Mouse (Mus musculus) cerebellum, adult 18-20 months (tissue): ENCODE measurements at regions not wholly inside any gene's neighbourhood (a gene's known extent, or its start where the extent isn't known, plus 50 kb on each side); places are given as distances from the start of the nearest gene placed in this dataset.
A peak's percentile ranks its signal among the peaks of the same experiment; 100 is the strongest.

ENCODE experiments used
- DNase-seq, 2 experiments: peaks; one replicate each; pipeline ENCODE4 v3.0.0; 2021

DNA sequence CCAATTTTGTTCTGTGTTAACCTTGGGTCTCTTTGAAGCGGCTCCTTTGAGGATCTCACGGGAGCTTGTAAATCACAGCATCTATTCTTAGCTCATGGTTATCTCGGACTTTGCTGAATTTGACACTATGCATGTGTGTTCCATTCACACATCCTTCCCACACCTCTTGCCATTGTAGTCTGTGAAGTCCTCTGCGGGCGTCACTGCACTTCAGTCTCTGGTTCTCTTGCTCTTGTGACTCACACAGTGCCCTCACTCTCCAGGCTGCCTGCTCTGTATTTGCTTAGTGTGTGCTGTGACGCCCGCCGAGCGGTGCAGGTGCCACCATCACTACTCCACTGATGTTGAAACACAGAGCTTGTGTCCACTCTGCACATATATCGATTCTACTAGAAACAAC, 1271.2 kb downstream of the Synb start:
- DNase-seq, result no peak

DNA sequence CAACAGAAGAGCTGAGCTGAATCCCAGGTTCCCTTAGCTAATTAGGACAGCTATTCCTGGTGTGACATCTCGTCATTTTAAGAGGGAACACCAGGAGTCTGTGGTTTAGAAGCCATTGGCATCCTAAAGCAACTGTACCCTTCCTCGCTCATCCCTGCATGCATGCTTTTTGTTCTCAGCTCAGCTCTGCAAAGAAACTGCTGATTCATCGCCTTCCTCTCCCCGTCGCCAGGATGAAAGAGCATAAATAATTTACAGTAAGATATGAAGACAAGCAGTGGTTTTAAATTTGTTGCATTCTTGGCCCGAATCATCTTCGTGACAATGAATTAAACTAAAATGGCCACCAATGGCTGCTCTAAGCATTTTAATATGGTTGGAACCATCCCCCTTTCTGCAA, 1272.9 kb downstream of the Synb start:
- DNase-seq, result no peak

DNA sequence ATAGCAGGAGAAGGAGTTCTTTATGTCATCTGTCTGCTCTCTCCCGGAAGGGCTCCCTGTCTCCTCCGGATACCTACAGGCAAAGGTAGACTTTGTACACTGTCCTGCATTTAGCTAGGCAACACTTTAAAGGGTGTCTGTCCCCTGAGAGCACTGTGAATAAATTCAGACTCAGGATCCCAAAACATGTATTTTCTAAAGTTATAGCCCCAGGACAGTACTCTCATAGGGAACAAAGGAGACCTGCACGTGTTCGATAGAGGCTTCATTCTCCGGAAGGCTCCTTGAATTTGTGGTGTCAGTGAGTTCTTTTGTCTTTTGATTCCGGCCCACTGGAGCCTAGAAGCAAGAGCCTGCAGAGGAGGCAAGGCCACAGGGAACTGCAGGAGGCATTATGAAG, 1273.3 kb downstream of the Synb start:
- no peak for DNase-seq

DNA sequence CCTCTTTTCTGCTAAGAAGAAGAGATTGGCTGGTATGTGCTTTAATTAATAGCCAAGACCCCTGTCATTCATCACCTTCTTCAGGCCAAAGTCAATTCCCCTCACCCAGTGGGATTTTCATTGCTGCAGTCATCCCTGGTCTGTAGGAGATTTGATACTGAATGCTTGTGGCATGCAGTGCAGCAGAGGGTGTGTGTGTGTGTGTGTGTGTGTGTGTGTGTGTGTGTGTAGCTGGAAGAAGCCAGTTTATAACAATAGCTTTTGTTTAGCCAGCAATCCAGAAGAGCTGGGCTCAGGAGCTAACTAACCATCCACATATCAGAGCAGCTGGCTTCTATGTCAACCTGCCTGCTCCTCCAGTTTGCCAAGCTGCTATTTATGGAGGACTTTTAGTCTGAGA, 1275.4 kb downstream of the Synb start:
- no peak for DNase-seq

DNA sequence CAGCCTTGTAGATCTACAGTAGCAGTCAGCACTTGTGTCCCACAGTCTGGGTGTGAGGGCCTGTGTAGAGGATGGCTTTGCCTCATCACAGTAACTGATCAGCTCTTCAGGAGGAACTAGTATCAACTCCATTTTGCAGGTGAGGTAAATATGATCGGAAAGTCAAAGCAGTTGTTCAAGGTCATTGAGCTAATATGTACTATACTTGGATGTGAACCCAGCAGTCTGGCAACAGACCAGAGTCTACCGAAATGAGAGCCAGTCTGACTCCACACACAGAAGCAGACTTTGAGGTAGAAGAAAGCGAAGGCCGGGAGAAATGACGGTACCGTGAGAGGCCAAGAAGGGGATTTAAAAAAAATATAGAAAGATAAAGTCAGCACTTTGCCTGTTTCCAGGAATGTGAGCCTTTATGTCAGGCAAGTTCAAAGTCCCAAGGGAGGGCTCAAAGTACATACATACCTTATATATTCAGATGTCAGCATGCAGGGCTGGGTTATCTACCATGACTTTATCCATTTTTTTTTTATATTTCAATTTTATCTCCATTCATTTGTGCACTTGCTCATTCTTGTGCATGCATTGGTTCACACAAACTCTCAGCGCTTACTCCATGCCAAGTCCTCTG, 1297.2 kb downstream of the Synb start:
- no peak for DNase-seq

DNA sequence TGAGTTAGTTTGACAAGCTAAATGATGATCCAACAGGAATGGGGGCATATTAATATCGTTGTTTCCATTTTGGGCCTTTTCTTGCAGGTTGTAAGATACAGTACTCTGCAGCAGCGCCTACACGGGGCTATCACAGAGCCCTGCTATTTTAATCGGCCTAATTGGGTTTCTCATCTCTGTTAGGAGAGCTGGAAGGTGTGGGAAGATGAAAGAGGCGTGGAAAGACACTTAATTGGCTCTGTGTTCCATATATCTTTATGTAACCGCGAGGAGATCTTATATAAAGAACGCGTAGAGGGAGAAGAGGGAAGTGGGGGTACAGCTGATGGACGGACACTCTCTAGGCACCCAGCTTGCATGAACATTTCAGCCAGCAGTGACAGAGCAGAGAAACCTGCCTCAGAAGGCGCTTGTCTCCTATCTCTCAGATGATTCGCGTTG, 1300.5 kb downstream of the Synb start:
- DNase-seq, result peak in 1 of 2 experiments; percentile 3

DNA sequence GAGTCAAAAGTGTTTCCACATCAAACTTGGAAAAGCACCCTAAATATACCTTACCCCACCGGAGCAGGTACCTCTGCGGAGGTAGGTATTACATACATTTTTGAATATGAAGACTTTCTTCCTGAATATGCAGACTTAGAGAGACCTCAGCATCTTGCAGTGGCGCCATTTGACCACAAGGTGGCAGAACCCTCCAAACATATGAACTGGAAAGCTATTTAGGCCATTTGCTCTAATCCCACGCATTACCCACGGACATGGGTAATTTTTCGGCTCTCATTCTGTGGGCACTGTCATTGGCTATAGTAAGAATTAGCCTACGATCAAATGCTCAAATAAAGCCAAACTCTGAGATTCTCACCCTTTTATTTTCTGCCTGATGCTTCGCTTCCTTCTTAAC, 1301.0 kb downstream of the Synb start:
- DNase-seq, result peak; percentile 61 to 71

DNA sequence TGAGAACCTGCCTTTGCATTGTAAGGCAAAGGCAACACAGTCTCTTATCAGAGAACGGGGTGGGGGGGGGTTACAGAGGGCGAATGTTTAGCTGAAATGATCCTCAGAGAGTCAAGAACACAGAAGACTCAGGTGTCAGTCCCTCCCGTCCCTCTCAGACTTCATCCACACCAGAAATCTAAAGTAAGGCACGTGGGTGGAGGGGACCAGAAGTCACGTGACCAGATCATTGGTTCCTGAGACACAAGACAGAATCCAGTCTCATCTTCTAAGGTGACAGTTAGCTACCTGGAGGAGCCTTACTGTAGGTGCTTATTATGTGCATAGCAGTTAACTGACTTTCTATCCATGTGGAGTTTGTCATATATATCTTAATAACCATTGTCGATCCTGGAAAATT, 1302.0 kb downstream of the Synb start:
- DNase-seq, result no peak

DNA sequence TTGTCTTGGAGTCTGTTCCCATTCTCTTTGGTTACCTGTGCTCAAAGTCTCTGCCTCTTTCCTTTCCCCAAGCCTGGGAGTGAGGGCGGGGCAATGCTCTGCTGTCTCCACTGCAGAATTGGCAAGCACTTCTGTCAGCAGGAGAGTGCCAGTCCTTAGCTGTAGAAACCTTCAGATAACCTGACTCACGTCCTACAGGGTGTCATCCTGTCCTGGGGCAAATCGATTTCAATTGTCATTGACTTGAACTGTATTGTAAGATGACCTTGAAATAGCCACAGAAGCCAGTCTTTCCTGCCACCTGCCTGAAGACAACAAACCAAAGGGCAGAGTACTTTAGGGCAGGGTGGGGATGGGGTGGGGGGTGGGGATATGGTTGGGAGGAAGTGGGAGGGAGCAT, 1303.8 kb downstream of the Synb start:
- no peak for DNase-seq
